Mouse (Mus musculus) ES-E14 (cell line): ENCODE data around the gene 4930503B20Rik.

Experiments used
- CHD2 ChIP-seq: IDR thresholded peaks from 2 replicates; pipeline ENCODE4 v1.6.1; 2014; ENCODE audit warnings: mild to moderate bottlenecking, low read depth, low read length, inconsistent platforms
- HCFC1 ChIP-seq: IDR thresholded peaks from 2 replicates; pipeline ENCODE4 v1.6.1; 2012; ENCODE audit warnings: low read length, inconsistent platforms, borderline replicate concordance; ENCODE audit not compliant: insufficient read depth
- MAFK ChIP-seq: IDR thresholded peaks from 2 replicates; pipeline ENCODE4 v1.6.1; 2014; ENCODE audit warnings: mild to moderate bottlenecking, low read depth, low read length, inconsistent platforms; ENCODE audit not compliant: insufficient read depth
- ZC3H11A ChIP-seq: IDR thresholded peaks from 2 replicates; pipeline ENCODE4 v1.6.1; 2012; ENCODE audit warnings: low read depth, mild to moderate bottlenecking, inconsistent platforms, low read length, borderline replicate concordance
- ZNF384 ChIP-seq: IDR thresholded peaks from 2 replicates; pipeline ENCODE4 v1.6.1; 2012; ENCODE audit warnings: low read depth, low read length, inconsistent platforms

GRCm38 (mm10) chr3:146601205-146601604, 49.9 kb downstream of the 4930503B20Rik start:
- no peak for TF ChIP-seq ZC3H11A
- no peak for TF ChIP-seq ZNF384
- no peak for TF ChIP-seq MAFK
- no peak for TF ChIP-seq CHD2
- no peak for TF ChIP-seq HCFC1
